Mouse (Mus musculus) layer of hippocampus, postnatal 14 days (tissue): ENCODE measurements around the gene Itpr1. TPM values are rescaled to one million over a fixed set of nuclear protein-coding genes. Genes with fewer than 3 reads are reported as not detected.
A peak's percentile ranks its signal among the peaks of the same experiment; 100 is the strongest.

Experiments used
- DNase-seq, 2 experiments: peaks; one replicate each; pipeline ENCODE4 v3.0.0; 2021 to 2022; ENCODE audit warnings: low spot score in 2 of 2, mixed read lengths in 1 of 2
- long read RNA-seq, 2 experiments: library from polyadenylated mRNA; stranded (forward); transcript quantifications; one replicate each; pipeline ENCODE4 v2.0.0; 2021
- total RNA-seq, 2 experiments: library from RNA; stranded (reverse); gene quantifications; 2 replicates each; pipeline ENCODE4 v1.2.3; 2021

The Itpr1 gene
- total RNA-seq = 100 to 1,000 TPM; 132 to 141 TPM
- long read RNA-seq, experiment 1, partial matches to known transcripts = 10 of 13 reads
- long read RNA-seq, experiment 1, other reads (novel, unspliced or antisense) = 3 of 13 reads
- long read RNA-seq, experiment 2, partial matches to known transcripts = 6 of 7 reads
- long read RNA-seq, experiment 2, other reads (novel, unspliced or antisense) = 1 of 7 reads

- DNase-seq = peak; percentile 93 to 97
Measured at GRCm38 (mm10) chr6:108212881-108213295, at the start of gene Itpr1. TSS of gene Itpr1 (plus strand) at chr6:108213096.

GRCm38 (mm10) chr6:108164935-108165334, 48.0 kb upstream of the Itpr1 start:
- no peak for DNase-seq

- no peak for DNase-seq
Measured at GRCm38 (mm10) chr6:108165598-108165997, 47.3 kb upstream of the Itpr1 start.

GRCm38 (mm10) chr6:108167946-108168680, 44.8 kb upstream of the Itpr1 start:
- DNase-seq = no peak

DNA sequence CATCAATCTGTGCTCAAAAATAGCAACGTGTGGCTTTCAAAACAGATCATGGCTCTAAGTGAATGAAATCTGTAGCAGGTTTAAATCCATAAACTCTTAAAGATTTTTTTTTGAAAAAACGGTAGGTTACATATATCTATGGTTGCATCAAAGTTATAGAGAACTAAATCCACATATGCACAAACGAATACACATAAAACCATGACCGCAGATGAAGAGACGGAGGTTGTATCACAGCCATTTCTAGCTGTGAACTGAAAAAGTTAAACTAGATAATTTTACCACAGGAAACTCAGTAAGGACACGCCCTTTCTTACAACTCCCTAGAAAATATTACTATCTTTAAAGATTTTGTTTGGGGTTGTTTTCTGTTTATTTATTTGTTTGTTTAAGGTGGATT, 44.2 kb upstream of the Itpr1 start:
- no peak for DNase-seq

DNA sequence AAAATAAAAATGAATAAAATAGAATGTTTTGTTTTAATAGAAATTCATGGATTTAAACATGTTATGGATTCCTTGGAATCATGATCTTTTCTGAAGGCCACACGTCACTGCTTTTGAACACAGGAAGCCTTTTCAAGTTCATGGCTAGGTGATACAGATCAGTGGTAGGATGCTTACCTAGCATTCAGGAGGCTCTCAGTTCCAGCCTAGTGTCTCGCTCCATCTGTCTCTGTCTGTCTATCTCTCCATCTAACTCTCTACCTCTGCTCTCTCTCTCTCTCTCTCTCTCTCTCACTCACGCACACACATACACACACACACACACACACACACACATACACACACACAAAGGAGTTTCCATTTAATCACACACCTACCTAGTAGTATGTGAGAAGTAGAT, 43.4 kb upstream of the Itpr1 start:
- DNase-seq = no peak

DNA sequence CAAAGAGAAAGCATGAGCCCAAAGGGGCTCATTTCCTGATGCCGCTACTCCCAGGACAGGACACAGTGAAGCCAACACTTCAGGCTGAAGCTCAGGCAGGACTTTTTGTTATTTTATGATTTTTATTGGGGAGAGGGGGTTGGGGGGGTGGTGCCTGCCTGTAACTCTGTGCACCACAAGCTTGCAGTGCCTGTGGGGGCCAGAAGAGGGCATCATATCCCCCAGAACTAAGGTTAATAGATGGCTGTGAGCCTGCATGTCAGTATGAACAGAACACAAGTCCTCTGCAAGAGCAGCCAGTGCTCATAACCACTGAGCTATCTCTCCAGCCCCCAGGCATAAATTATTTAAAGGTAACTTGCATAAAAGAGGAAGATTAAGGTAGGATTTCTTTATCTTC, 40.7 kb upstream of the Itpr1 start:
- no peak for DNase-seq

GRCm38 (mm10) chr6:108174181-108174580, 38.7 kb upstream of the Itpr1 start:
- DNase-seq = no peak

DNA sequence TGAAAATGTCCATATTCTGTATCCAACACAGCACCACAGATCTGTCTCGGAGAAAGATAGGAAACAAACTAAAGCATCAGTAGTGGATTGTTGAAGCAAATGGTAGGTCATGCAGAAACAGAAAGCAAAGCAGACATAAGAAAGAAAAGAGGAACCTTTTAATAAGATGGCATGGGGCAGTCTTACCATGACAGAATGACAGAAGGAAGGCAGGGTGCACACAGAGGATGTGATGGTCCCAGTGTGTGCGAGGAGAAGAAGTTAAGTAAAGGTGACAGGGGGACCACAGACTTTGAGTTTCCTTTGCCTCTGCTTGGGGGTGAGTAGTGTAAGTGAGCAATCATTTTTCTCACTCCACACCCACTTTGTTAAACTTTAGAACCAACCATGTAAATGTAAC, 33.8 kb upstream of the Itpr1 start:
- DNase-seq = no peak

DNA sequence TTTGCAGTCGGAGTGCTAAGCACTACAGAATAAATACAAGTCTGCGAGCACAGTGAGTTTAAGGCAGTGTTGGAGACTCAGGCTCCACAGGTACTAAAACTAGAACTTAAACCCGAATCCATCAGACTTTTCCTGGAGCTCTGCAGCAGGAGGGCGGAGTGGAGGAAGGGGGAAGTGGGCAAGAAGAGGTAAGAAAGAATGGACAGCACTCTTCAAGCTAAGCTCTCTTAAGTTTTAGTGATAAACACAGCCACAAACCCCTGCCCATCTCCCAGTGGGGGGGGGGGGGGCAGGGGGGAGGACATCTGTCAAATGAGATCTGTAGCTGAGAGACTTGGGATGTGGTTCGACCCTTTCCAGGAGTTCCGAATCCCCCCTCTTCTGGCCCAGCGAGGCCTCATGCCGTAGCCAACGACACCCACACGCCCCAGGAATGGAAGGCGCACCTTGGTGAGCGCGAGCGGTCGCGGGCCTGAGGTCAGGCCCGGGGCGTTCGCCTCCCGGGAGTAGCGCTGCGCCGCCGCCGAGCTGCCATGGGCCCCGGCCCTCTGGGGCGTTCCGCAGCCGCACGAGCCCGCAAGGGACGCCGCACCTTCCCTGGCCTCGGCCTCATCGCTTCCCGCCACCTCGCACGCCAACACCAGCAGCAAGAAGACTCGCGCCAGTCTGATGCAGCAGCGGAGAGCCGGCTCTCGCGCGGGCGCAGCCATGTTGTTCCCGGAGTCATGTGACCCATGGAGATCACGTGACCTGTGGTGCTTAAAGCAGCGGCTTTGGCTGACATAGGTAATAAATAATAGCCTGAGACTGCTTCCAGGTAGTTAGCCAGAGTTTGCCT, 27.8 kb upstream of the Itpr1 start, which contains the start of gene Sumf1:
Gene Sumf1 (minus strand): TSS at position 736 of the 838 bp plus-strand sequence.
- peak; percentile 80 to 90 for DNase-seq

GRCm38 (mm10) chr6:108185685-108186009, 27.2 kb upstream of the Itpr1 start:
- DNase-seq = no peak

DNA sequence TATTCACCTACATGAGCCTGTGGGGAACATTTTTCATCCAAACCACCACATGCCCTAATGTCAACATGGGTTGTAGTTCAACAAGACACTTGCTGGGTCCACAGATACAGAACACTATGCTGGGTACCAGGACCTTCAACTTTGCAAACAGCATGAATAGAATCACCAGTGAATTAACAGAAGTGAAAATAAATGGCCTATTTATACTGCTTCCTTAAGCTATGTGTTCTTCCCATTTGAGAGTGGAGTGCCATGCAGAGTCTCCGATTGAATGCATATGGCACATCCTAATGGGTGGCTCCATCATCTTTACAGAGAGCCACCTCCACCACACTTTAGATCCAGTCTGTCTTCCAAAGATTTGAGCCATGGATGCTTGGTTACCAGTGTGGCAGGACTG, 22.2 kb upstream of the Itpr1 start:
- DNase-seq = no peak

- peak in 1 of 2 experiments; percentile 20 for DNase-seq
Measured at GRCm38 (mm10) chr6:108192632-108193031, 20.3 kb upstream of the Itpr1 start.

DNA sequence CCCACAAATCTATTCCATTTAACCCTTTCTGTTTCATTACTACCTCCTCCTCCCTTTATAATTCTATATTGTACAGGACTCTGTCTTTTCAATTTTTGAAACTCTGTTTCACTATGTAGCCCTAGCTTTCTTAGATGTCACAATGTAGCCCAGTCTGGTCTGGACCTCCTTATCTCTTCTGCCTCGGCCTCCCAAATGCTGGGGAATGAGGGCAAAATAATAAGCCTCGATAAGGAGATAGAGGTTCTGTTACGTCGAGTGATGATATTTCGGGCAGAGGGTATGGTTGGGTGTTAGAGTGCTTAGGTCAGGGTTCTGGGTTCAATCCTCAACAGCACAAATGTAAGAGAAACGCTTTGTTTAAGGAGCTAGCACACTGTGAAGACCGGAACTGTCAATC, 16.2 kb upstream of the Itpr1 start:
- no peak for DNase-seq

- DNase-seq = no peak
Measured at GRCm38 (mm10) chr6:108197117-108197516, 15.8 kb upstream of the Itpr1 start.

DNA sequence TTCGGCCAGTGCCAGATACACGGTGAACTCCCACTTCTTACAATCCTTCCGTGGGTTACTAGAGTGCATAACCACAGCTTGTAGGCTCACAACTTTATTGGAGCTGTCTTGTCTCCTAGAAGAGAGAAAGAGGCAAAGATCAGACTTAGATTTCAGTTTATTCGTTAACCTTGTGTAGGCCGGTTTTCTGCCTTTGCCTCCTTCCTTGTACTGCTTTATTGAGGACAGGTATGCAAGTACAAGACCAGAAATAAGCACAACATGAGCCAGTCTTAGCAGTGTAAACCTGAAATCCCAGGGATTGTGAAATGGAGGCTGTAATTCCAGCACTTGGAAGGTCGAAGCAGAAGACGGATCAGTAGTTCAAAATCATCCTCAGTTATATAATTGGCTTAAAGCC, 14.6 kb upstream of the Itpr1 start:
- DNase-seq = no peak

DNA sequence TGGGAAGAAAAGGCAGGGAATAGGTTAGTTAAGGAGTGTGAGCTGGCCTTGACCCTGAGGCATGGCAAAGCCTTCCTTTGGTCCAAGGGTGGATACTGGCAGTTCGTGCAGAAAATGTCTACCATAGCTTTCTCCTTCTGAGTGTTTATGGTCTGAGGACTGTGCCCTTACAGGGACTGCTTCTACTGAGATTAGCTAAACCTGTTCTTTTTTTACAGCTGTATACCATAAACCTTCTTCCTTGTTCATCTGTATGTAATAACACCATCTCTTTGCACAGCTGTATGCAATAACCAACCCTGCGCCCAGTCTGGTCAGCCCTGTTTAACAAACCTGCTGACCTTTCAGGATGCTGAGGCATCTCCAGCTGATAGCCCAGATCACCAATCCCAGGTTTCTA, 8.6 kb upstream of the Itpr1 start:
- DNase-seq = no peak

GRCm38 (mm10) chr6:108206145-108206544, 6.8 kb upstream of the Itpr1 start:
- no peak for DNase-seq

- no peak for DNase-seq
Measured at GRCm38 (mm10) chr6:108206914-108207566, 5.9 kb upstream of the Itpr1 start.

DNA sequence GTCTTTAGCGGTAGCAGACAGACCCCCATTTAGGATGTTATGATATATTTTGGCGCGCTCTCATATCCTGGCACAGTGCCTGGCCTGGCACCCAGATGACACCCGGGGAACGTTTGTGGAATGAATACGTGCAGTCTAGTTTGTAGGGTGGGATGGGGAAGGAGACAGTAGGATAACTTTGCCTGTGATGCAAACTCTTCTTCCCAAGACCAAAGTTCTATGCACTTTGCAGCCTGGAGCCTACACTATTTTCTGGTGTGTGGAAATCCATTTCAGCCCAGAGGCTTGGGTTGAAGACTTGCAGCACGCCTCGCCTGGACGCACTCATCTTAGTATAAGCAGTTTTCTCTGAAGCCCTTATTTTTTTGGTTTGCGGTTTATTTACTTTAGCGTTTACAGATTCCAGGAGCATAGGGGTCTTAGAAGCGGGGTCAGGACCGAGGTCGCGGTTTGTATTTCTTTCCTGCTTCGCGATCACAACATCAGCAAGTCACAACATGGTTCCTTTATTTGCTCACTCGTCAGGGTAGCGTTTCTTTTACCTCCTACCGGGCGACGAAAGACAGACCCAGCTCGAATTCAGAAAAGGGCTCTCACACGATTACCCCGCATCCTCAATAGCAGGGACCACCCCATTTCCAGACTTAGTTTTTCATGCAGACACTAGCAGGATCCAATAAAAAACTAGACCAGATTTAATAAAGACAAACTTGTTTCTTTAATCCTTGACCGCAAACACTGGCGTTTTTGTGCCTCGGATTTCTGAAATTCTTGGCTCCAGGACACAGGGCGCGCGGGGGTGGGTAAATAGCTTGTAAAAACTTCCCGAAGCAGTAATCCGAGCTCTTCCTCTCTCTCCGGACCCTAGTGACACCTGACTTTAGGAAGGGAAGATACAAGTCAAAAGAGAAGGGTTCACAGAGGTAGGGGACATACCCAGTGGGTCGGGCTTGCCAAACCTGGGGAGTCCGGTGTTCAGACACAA, 708 bp upstream of the Itpr1 start:
- no peak for DNase-seq
